Comparison of ENCODE assay signal across 7 mouse cellular contexts in the genomic region with DNA sequence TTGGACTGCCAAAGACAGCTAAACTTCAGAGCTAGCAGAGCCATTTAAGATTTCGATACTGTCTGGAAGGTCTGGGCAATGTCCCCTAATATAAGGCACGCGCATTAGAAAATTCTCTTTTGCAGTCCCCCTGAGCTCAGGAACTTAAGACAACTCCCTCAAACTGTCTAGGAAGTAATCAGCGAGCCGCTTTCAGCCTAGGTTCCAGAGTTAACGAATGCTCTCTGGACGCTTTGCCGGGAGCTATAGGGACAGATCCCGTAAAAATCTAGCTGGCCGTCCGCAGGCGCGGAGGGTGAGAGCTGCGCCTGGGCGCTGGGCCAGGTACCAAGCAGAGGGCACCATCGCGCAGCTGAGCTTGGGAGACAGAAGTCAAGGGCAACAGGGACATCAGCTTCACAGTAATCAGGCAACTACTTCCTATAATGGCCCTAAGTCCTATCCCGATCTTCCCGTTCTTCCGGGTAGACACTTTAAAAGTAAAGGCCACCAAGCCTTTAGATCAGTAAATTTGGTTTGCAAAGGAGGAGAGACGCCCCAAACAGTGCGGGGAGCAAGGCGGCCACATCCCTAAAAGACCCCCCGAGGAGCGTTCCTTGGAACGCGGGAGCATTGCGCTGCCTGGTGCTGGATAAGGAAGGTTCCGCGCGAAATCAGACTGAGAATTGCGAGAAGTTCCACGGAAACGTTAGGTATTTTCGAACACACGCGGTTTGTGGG. TPM values are rescaled to one million over a fixed set of nuclear protein-coding genes. Genes with fewer than 3 reads are reported as not detected.
A peak's percentile ranks its signal among the peaks of the same experiment; 100 is the strongest.
DNase-seq lines count a peak whose midpoint lies in the region; ATAC-seq and TF ChIP-seq lines count a peak whose summit lies in the region.

No protein-coding gene starts in this region.

- H3K4me3 ChIP-seq in liver, adult 2 months (ENCODE audit: insufficient read depth, low read depth, low read length) = peak overlapping the region; percentile 25; the same call in 1 of the 2 replicates
- H3K4me3 ChIP-seq in heart, embryonic 12.5 days = peak overlapping the region; percentile 54
- H3K4me3 ChIP-seq in liver, embryonic 12.5 days = no peak overlapping the region

- peaks cover 5% of the 10 kb centered on the region; the same call in 1 of the 2 replicates for H3K4me1 ChIP-seq in liver, adult 2 months (ENCODE audit: control insufficient read depth, insufficient read depth, low read length)
- H3K4me1 ChIP-seq in heart, embryonic 12.5 days (replicated peaks) = peaks cover 48% of the 10 kb centered on the region
- H3K4me1 ChIP-seq in liver, embryonic 12.5 days = no peaks in the 10 kb centered on the region

- H3K27ac ChIP-seq in liver, adult 2 months (replicated peaks; ENCODE audit: insufficient read depth, low read depth, low read length) = no peak overlapping the region
- H3K27ac ChIP-seq in heart, embryonic 12.5 days (ENCODE audit: poor library complexity, severe bottlenecking) = peak overlapping the region; percentile 92
- no peak overlapping the region for H3K27ac ChIP-seq in liver, embryonic 12.5 days

- H3K4me2 ChIP-seq in heart, embryonic 12.5 days = peak overlapping the region; percentile 87
- peak overlapping the region; percentile 33 for H3K4me2 ChIP-seq in liver, embryonic 12.5 days

- no peak for TF ChIP-seq POLR2A in liver, adult 2 months (IDR thresholded peaks at IDR 0.05; ENCODE audit: extremely low read depth, insufficient read depth, low read length)

- no peak for DNase-seq in liver, adult 2 months (ENCODE audit: extremely low read depth, low read depth, low spot score)
- DNase-seq in liver = no peak
- peak; percentile 61 for DNase-seq in embryo, embryonic 10.5 days (ENCODE audit: low spot score)
- DNase-seq in urinary bladder, postnatal 25 days (ENCODE audit: low spot score) = no peak
- DNase-seq in urinary bladder, postnatal 14 days (ENCODE audit: low spot score) = no peak

- 3% methylated on average over 37 of the region's 37 CpGs for WGBS in liver, adult 2 months
- WGBS in heart, embryonic 12.5 days = under 1% methylated on average over 37 of the region's 37 CpGs
- WGBS in liver, embryonic 12.5 days (ENCODE audit: insufficient replicate concordance) = 2% methylated on average over 37 of the region's 37 CpGs

- H3K27me3 ChIP-seq in liver, adult 2 months (ENCODE audit: control insufficient read depth, insufficient read depth, low read length) = peaks cover 26% of the 10 kb centered on the region
- no peaks in the 10 kb centered on the region for H3K27me3 ChIP-seq in heart, embryonic 12.5 days (replicated peaks)
- H3K27me3 ChIP-seq in liver, embryonic 12.5 days (replicated peaks) = peaks cover 99% of the 10 kb centered on the region

- no peaks in the 10 kb centered on the region for H3K36me3 ChIP-seq in liver, adult 2 months (ENCODE audit: control insufficient read depth, insufficient read depth, low read length)
- H3K36me3 ChIP-seq in heart, embryonic 12.5 days = no peaks in the 10 kb centered on the region
- no peaks in the 10 kb centered on the region for H3K36me3 ChIP-seq in liver, embryonic 12.5 days

- no peaks in the 10 kb centered on the region for H3K9me3 ChIP-seq in heart, embryonic 12.5 days (replicated peaks)
- no peaks in the 10 kb centered on the region for H3K9me3 ChIP-seq in liver, embryonic 12.5 days (replicated peaks)

- no peak for TF ChIP-seq CTCF in liver, adult 2 months (IDR thresholded peaks at IDR 0.05; ENCODE audit: low read depth, low read length)

- H3K9ac ChIP-seq in liver, adult 2 months (ENCODE audit: low read depth, low read length) = peak overlapping the region; percentile 11; the same call in 1 of the 2 replicates
- peak overlapping the region; percentile 77 for H3K9ac ChIP-seq in heart, embryonic 12.5 days
- no peak overlapping the region for H3K9ac ChIP-seq in liver, embryonic 12.5 days

- H3K79me2 ChIP-seq in liver, adult 2 months (ENCODE audit: control insufficient read depth, insufficient read depth, low read length) = no peaks in the 10 kb centered on the region

- ATAC-seq in heart, embryonic 12.5 days (ENCODE audit: insufficient number of reproducible peaks, low FRiP score) = no peak
- ATAC-seq in liver, embryonic 12.5 days = no peak

RNA-seq across cellular contexts. Expression of a gene that starts 3.2 kb away (rescaled TPM):
- 2.2 and 3.0 TPM in 2 replicates for total RNA-seq in liver, adult 2 months (2014; rRNA removed)
- 0.52 and 0.67 TPM in 2 replicates for polyA plus RNA-seq in liver, adult 2 months (2012; rRNA removed)
- polyA plus RNA-seq in heart, embryonic 12.5 days (2016; fragmentation: Nextera tagmentation; extraction: Ambion mirVana) = 105 and 111 TPM in 2 replicates
- 1.8 and 1.9 TPM in 2 replicates for polyA plus RNA-seq in liver, embryonic 12.5 days (2016; fragmentation: Nextera tagmentation; extraction: Ambion mirVana)

Comparison
In these comparisons a context has a peak if more than half of its experiments do, and no peak if none do; other contexts are left out.
1. RNA of a gene that starts 3.2 kb away (polyA plus RNA-seq): 105 to 111 TPM in heart, embryonic 12.5 days; 1.8 to 1.9 TPM in liver, embryonic 12.5 days and 0.52 to 0.67 TPM in liver, adult 2 months; every median in the first group is over 10 times any median in the second.